Mouse (Mus musculus): ENCODE measurements around the gene Bpifb6.

DNA sequence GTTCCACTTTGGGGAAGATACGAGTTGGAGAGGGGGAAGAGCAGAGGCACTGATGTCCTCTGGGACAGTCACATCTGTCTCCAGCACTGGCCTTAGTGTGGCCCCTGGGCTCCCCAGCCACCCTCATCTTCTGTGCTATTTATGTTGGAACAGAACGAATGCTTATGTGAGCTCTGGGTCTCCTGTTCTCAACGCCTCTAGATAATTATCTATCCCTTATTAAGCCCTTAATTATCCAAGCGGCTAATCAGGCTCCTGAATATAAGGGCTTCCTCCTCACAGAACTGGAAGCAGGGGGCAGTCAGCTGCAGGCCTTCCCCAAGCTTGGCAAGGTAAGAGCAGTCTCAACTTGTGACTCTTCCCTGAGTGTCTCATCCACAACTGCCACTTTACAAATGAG is at the start of gene Bpifb6:
- no peak for TF ChIP-seq CTCF (IDR thresholded peaks at IDR 0.05; ENCODE audit: low read depth, low read length)
- no peak for TF ChIP-seq POLR2A (IDR thresholded peaks at IDR 0.05; ENCODE audit: extremely low read depth, insufficient read depth, low read length)
